Mouse (Mus musculus): Measurements from ENCODE around the gene Greb1. TPM values are rescaled to one million over a fixed set of nuclear protein-coding genes. Genes with fewer than 3 reads are reported as not detected.
A peak's percentile ranks its signal among the peaks of the same experiment; 100 is the strongest.

Gene Greb1
- polyA plus RNA-seq, 1 experiment from 2014 or later: 0.24 TPM

GRCm38 (mm10) chr12:16694783-16695182 lies 105.9 kb downstream of the Greb1 start:
- H3K27me3 ChIP-seq (ENCODE audit: control insufficient read depth, insufficient read depth, low read length): no peaks in the 10 kb centered on the region
- no peak for TF ChIP-seq CTCF (IDR thresholded peaks at IDR 0.05; ENCODE audit: low read depth)
- TF ChIP-seq EP300 (optimal IDR thresholded peaks at IDR 0.05): no peak
- H3K9me3 ChIP-seq (ENCODE audit: control insufficient read depth, low read length): no peaks in the 10 kb centered on the region
- H3K4me2 ChIP-seq (replicated peaks; ENCODE audit: low read depth): no peak overlapping the region
- H3K4me3 ChIP-seq (ENCODE audit: low read depth, low read length): no peak overlapping the region
- no peak overlapping the region for H3K9ac ChIP-seq (ENCODE audit: low read length)
- ATAC-seq (ENCODE audit: low FRiP score, low TSS enrichment): no peak
- no peaks in the 10 kb centered on the region for H3K36me3 ChIP-seq (ENCODE audit: control insufficient read depth, insufficient read depth, low read length)
- 72% methylated on average over 4 of the region's 5 CpGs for WGBS
- H3K4me1 ChIP-seq (replicated peaks; ENCODE audit: control insufficient read depth, insufficient read depth): no peaks in the 10 kb centered on the region
- DNase-seq (ENCODE audit: low spot score): no peak
- H3K27ac ChIP-seq (replicated peaks): no peak overlapping the region

GRCm38 (mm10) chr12:16690631-16691030 lies 110.1 kb downstream of the Greb1 start:
- no peak for DNase-seq (ENCODE audit: low spot score)
- 88% methylated on average over 9 of the region's 9 CpGs for WGBS
- Histone ChIP-seq H3K36me3 (ENCODE audit: control insufficient read depth, insufficient read depth, low read length) (no peaks in the 10 kb centered on the region), H3K27me3 (ENCODE audit: control insufficient read depth, insufficient read depth, low read length) (no peaks in the 10 kb centered on the region), H3K9me3 (ENCODE audit: control insufficient read depth, low read length) (no peaks in the 10 kb centered on the region), H3K4me2 (replicated peaks; ENCODE audit: low read depth) (no peak overlapping the region), H3K9ac (ENCODE audit: low read length) (no peak overlapping the region), H3K4me1 (replicated peaks; ENCODE audit: control insufficient read depth, insufficient read depth) (no peaks in the 10 kb centered on the region), H3K4me3 (ENCODE audit: low read depth, low read length) (no peak overlapping the region), H3K27ac (replicated peaks) (no peak overlapping the region)
- TF ChIP-seq CTCF (IDR thresholded peaks at IDR 0.05; ENCODE audit: low read depth) (no peak), EP300 (optimal IDR thresholded peaks at IDR 0.05) (no peak)
- no peak for ATAC-seq (ENCODE audit: low FRiP score, low TSS enrichment)

GRCm38 (mm10) chr12:16672246-16672645 lies 128.4 kb downstream of the Greb1 start:
- H3K4me3 ChIP-seq (ENCODE audit: low read depth, low read length): no peak overlapping the region
- ATAC-seq (ENCODE audit: low FRiP score, low TSS enrichment) (no peak), DNase-seq (ENCODE audit: low spot score) (no peak)
- H3K27me3 ChIP-seq (ENCODE audit: control insufficient read depth, insufficient read depth, low read length): no peaks in the 10 kb centered on the region
- H3K4me1 ChIP-seq (replicated peaks; ENCODE audit: control insufficient read depth, insufficient read depth): no peaks in the 10 kb centered on the region
- H3K4me2 ChIP-seq (replicated peaks; ENCODE audit: low read depth): no peak overlapping the region
- H3K36me3 ChIP-seq (ENCODE audit: control insufficient read depth, insufficient read depth, low read length): no peaks in the 10 kb centered on the region
- no peak overlapping the region for H3K27ac ChIP-seq (replicated peaks)
- WGBS: 94% methylated on average over 10 of the region's 10 CpGs
- TF ChIP-seq CTCF (IDR thresholded peaks at IDR 0.05; ENCODE audit: low read depth) (no peak), EP300 (optimal IDR thresholded peaks at IDR 0.05) (no peak)
- no peaks in the 10 kb centered on the region for H3K9me3 ChIP-seq (ENCODE audit: control insufficient read depth, low read length)
- H3K9ac ChIP-seq (ENCODE audit: low read length): no peak overlapping the region

GRCm38 (mm10) chr12:16669176-16669575 lies 131.5 kb downstream of the Greb1 start:
- H3K9me3 ChIP-seq (ENCODE audit: control insufficient read depth, low read length): no peaks in the 10 kb centered on the region
- H3K9ac ChIP-seq (ENCODE audit: low read length): no peak overlapping the region
- no peak for DNase-seq (ENCODE audit: low spot score)
- no peak overlapping the region for H3K27ac ChIP-seq (replicated peaks)
- TF ChIP-seq EP300 (optimal IDR thresholded peaks at IDR 0.05) (no peak), CTCF (IDR thresholded peaks at IDR 0.05; ENCODE audit: low read depth) (no peak)
- no peaks in the 10 kb centered on the region for H3K4me1 ChIP-seq (replicated peaks; ENCODE audit: control insufficient read depth, insufficient read depth)
- no peaks in the 10 kb centered on the region for H3K36me3 ChIP-seq (ENCODE audit: control insufficient read depth, insufficient read depth, low read length)
- no peak for ATAC-seq (ENCODE audit: low FRiP score, low TSS enrichment)
- H3K27me3 ChIP-seq (ENCODE audit: control insufficient read depth, insufficient read depth, low read length): no peaks in the 10 kb centered on the region
- no peak overlapping the region for H3K4me3 ChIP-seq (ENCODE audit: low read depth, low read length)
- WGBS: 65% methylated on average over 3 of the region's 3 CpGs
- H3K4me2 ChIP-seq (replicated peaks; ENCODE audit: low read depth): no peak overlapping the region

- no peaks in the 10 kb centered on the region for H3K9me3 ChIP-seq (ENCODE audit: control insufficient read depth, low read length)
- H3K4me2 ChIP-seq (replicated peaks; ENCODE audit: low read depth): no peak overlapping the region
- H3K27ac ChIP-seq (replicated peaks): no peak overlapping the region
- no peaks in the 10 kb centered on the region for H3K4me1 ChIP-seq (replicated peaks; ENCODE audit: control insufficient read depth, insufficient read depth)
- no peaks in the 10 kb centered on the region for H3K36me3 ChIP-seq (ENCODE audit: control insufficient read depth, insufficient read depth, low read length)
- no peak overlapping the region for H3K4me3 ChIP-seq (ENCODE audit: low read depth, low read length)
- no peaks in the 10 kb centered on the region for H3K27me3 ChIP-seq (ENCODE audit: control insufficient read depth, insufficient read depth, low read length)
- TF ChIP-seq EP300 (optimal IDR thresholded peaks at IDR 0.05): no peak
- TF ChIP-seq CTCF (IDR thresholded peaks at IDR 0.05; ENCODE audit: low read depth): no peak
- whole genome bisulfite sequencing: 0% methylated on average over 2 of the region's 2 CpGs
- no peak overlapping the region for H3K9ac ChIP-seq (ENCODE audit: low read length)
- DNase-seq (ENCODE audit: low spot score) (peak; percentile 62), ATAC-seq (ENCODE audit: low FRiP score, low TSS enrichment) (peak; percentile 61; the same call in 1 of the 2 replicates)
Measured at GRCm38 (mm10) chr12:16665022-16665421, 135.7 kb downstream of the Greb1 start.

GRCm38 (mm10) chr12:16662955-16663585 lies 137.6 kb downstream of the Greb1 start:
- Histone ChIP-seq H3K27me3 (ENCODE audit: control insufficient read depth, insufficient read depth, low read length) (no peaks in the 10 kb centered on the region), H3K27ac (replicated peaks) (no peak overlapping the region), H3K4me2 (replicated peaks; ENCODE audit: low read depth) (no peak overlapping the region), H3K4me3 (ENCODE audit: low read depth, low read length) (no peak overlapping the region), H3K9me3 (ENCODE audit: control insufficient read depth, low read length) (no peaks in the 10 kb centered on the region), H3K36me3 (ENCODE audit: control insufficient read depth, insufficient read depth, low read length) (no peaks in the 10 kb centered on the region), H3K4me1 (replicated peaks; ENCODE audit: control insufficient read depth, insufficient read depth) (no peaks in the 10 kb centered on the region), H3K9ac (ENCODE audit: low read length) (no peak overlapping the region)
- TF ChIP-seq EP300 (optimal IDR thresholded peaks at IDR 0.05) (no peak), CTCF (IDR thresholded peaks at IDR 0.05; ENCODE audit: low read depth) (peak; percentile 21)
- 41% methylated on average over 6 of the region's 6 CpGs for WGBS
- no peak for DNase-seq (ENCODE audit: low spot score)
- ATAC-seq (ENCODE audit: low FRiP score, low TSS enrichment): no peak

Measured in stomach, postnatal 0 days (tissue).